Mouse (Mus musculus): ENCODE results near the gene Cmc2. TPM values are rescaled to one million over a fixed set of nuclear protein-coding genes. Genes with fewer than 3 reads are reported as not detected.

The Cmc2 gene
- 73.7 and 80.9 TPM in 2 replicates for polyA plus RNA-seq (2016; fragmentation: Nextera tagmentation; extraction: Ambion mirVana)

DNA sequence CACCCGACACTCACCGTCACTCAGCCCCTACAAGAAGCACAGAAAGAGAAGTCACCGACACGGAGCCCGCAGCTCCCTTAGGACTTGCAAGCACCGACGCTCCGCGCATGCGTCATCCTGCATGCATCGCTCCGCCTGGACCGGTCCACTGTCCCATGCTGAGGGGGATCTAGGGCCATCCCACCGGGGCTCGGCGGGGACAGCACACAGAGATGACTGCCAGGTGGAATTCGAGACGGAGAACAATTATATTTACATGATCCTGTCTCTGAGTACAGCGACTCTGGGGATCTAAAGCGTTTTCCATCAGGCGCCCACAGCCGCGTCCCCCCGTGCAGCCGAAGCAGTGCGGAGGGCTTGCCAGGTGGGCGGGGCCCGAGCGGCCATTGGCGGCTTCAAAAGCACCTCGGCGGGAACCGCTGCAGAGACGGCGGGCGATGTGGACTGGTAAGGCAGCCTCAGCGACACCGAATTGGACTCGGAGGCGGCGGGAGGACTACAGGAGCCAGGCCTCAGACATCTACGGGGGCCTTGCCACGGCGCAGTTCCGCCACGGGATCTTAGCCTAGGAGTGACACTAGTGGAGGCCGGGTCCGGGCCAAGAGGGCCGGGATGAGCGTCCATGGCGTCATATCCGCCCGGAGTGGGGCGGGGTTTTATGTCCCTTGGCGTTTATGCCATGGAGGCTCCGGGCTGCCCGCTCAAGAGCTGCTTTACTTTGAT, at the start of gene Cmc2, which contains the start of gene Cenpn:
TSS of gene Cmc2 (minus strand) at position 119 of the 723 bp plus-strand sequence.
TSS of gene Cenpn (plus strand) at position 394 of the 723 bp plus-strand sequence.
- Histone ChIP-seq H3K27ac (peak within 1 kb of the TSS; percentile 95), H3K36me3 (replicated peaks) (peaks cover 35% of the 10 kb centered on the region), H3K4me3 (peak within 1 kb of the TSS; percentile 64), H3K9me3 (no peaks in the 10 kb centered on the region), H3K27me3 (ENCODE audit: poor library complexity, severe bottlenecking) (no peaks in the 10 kb centered on the region), H3K4me1 (peaks cover 23% of the 10 kb centered on the region)
- 0% methylated on average over 57 of the region's 57 CpGs for WGBS
- peak; percentile 92 for DNase-seq (ENCODE audit: extremely low spot score, low spot score)

GRCm38 (mm10) chr8:116969531-116969930, 48.3 kb upstream of the Cmc2 start:
- Histone ChIP-seq H3K27me3 (ENCODE audit: poor library complexity, severe bottlenecking) (no peaks in the 10 kb centered on the region), H3K4me1 (no peaks in the 10 kb centered on the region), H3K27ac (no peak overlapping the region), H3K36me3 (replicated peaks) (no peaks in the 10 kb centered on the region), H3K4me3 (no peak overlapping the region), H3K9me3 (no peaks in the 10 kb centered on the region)
- DNase-seq (ENCODE audit: extremely low spot score, low spot score), result no peak
- WGBS, result 91% methylated on average over 6 of the region's 6 CpGs

- no peak overlapping the region for H3K4me3 ChIP-seq
- no peaks in the 10 kb centered on the region for H3K27me3 ChIP-seq (ENCODE audit: poor library complexity, severe bottlenecking)
- no peak for DNase-seq (ENCODE audit: extremely low spot score, low spot score)
- WGBS, result 94% methylated on average over 9 of the region's 9 CpGs
- peaks cover 66% of the 10 kb centered on the region for H3K36me3 ChIP-seq (replicated peaks)
- no peaks in the 10 kb centered on the region for H3K4me1 ChIP-seq
- no peaks in the 10 kb centered on the region for H3K9me3 ChIP-seq
- no peak overlapping the region for H3K27ac ChIP-seq
Measured at GRCm38 (mm10) chr8:116954415-116954814, 33.2 kb upstream of the Cmc2 start.

GRCm38 (mm10) chr8:116952428-116952827, 31.2 kb upstream of the Cmc2 start:
- no peak overlapping the region for H3K4me3 ChIP-seq
- H3K36me3 ChIP-seq (replicated peaks), result peaks cover 46% of the 10 kb centered on the region
- no peaks in the 10 kb centered on the region for H3K27me3 ChIP-seq (ENCODE audit: poor library complexity, severe bottlenecking)
- no peaks in the 10 kb centered on the region for H3K9me3 ChIP-seq
- no peaks in the 10 kb centered on the region for H3K4me1 ChIP-seq
- no peak overlapping the region for H3K27ac ChIP-seq
- WGBS, result 91% methylated on average over 8 of the region's 8 CpGs
- no peak for DNase-seq (ENCODE audit: extremely low spot score, low spot score)

DNA sequence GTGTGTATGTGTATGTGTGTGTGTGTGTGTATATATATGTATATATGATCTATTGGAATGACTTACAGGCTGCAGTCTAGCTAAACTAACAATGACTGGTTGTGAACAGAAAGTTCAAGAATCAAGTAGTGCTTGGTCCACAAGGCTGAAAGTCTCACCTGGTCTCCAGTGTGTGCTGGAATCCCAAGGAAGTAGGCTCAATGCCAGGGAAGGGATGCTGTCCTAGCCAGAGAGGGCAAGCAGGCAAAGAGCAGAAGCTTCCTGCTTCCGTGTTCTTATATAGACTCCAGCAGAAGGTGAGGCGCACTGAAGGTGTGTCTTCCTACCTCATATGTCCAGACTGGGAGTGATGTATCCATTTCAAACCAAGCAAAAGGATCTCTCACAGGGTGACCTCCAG, 30.5 kb upstream of the Cmc2 start:
- H3K36me3 ChIP-seq (replicated peaks), result peaks cover 42% of the 10 kb centered on the region
- 92% methylated on average over 2 of the region's 2 CpGs for WGBS
- no peaks in the 10 kb centered on the region for H3K9me3 ChIP-seq
- H3K27ac ChIP-seq, result no peak overlapping the region
- H3K4me1 ChIP-seq, result no peaks in the 10 kb centered on the region
- DNase-seq (ENCODE audit: extremely low spot score, low spot score), result no peak
- H3K27me3 ChIP-seq (ENCODE audit: poor library complexity, severe bottlenecking), result no peaks in the 10 kb centered on the region
- no peak overlapping the region for H3K4me3 ChIP-seq

- H3K27me3 ChIP-seq (ENCODE audit: poor library complexity, severe bottlenecking), result no peaks in the 10 kb centered on the region
- no peak for DNase-seq (ENCODE audit: extremely low spot score, low spot score)
- peaks cover 38% of the 10 kb centered on the region for H3K36me3 ChIP-seq (replicated peaks)
- H3K4me1 ChIP-seq, result peaks cover 3% of the 10 kb centered on the region
- H3K4me3 ChIP-seq, result no peak overlapping the region
- 85% methylated on average over 5 of the region's 5 CpGs for WGBS
- H3K27ac ChIP-seq, result no peak overlapping the region
- H3K9me3 ChIP-seq, result no peaks in the 10 kb centered on the region
Measured at GRCm38 (mm10) chr8:116951369-116951768, 30.1 kb upstream of the Cmc2 start.

GRCm38 (mm10) chr8:116947589-116947988, 26.3 kb upstream of the Cmc2 start:
- peaks cover 8% of the 10 kb centered on the region for H3K36me3 ChIP-seq (replicated peaks)
- H3K27me3 ChIP-seq (ENCODE audit: poor library complexity, severe bottlenecking), result no peaks in the 10 kb centered on the region
- peaks cover 32% of the 10 kb centered on the region for H3K4me1 ChIP-seq
- H3K9me3 ChIP-seq, result no peaks in the 10 kb centered on the region
- H3K27ac ChIP-seq, result no peak overlapping the region
- no peak overlapping the region for H3K4me3 ChIP-seq
- DNase-seq (ENCODE audit: extremely low spot score, low spot score), result no peak
- WGBS, result 91% methylated on average over 7 of the region's 7 CpGs

DNA sequence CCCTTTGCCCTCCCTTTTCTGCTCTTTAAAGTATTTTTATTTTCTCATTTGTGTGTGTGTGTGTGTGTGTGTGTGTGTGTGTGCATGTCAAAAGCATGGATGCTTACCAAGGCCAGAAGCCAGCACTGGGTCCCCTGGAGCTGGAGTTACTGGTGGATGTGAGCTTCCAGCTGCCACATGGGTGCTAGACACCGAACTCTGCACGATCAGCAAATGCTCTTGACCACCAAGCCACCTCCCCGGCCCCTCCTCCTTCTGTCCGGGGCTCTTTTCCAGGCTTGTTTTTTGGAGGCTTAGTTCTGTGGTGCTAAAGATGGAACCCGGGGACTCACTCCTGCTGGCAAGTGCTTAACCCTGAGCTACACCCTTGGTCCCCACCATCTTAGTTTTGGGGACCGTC, 25.6 kb upstream of the Cmc2 start:
- no peak overlapping the region for H3K27ac ChIP-seq
- H3K36me3 ChIP-seq (replicated peaks), result peaks cover 8% of the 10 kb centered on the region
- H3K4me3 ChIP-seq, result no peak overlapping the region
- no peaks in the 10 kb centered on the region for H3K9me3 ChIP-seq
- H3K4me1 ChIP-seq, result peaks cover 32% of the 10 kb centered on the region
- H3K27me3 ChIP-seq (ENCODE audit: poor library complexity, severe bottlenecking), result no peaks in the 10 kb centered on the region
- DNase-seq (ENCODE audit: extremely low spot score, low spot score), result no peak
- WGBS, result 89% methylated on average over 6 of the region's 6 CpGs

DNA sequence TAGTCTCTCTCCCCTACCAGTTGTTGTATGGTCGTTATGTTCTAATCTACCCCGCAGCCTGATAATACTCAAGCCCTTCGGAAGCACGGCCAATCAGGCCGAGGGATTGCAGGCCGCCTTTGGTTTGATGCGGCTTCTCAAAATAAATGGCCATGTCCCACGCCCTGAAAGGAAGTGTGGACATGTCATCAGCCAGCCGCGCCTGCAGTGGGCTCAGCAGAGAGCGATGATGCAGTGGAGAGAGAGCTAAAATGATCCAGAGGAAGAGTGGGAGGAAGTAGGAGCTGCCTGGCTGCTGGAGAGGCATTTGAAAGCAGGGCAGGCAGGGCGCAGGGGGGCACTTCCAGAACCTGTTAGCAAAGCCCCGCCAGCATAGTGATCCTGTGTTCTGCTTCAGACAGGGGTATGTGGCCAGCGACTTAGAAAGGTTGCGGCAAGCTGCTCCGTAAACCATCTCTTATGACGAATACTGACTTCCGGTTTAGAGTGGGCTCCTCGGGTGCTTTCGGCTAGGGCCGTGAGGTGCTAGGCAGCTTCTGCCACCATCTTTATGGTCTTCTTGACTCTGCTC, 25.1 kb upstream of the Cmc2 start:
- Histone ChIP-seq H3K9me3 (no peaks in the 10 kb centered on the region), H3K4me1 (peaks cover 32% of the 10 kb centered on the region), H3K36me3 (replicated peaks) (peaks cover 10% of the 10 kb centered on the region), H3K27ac (no peak overlapping the region), H3K4me3 (no peak overlapping the region; the same call in 1 of the 2 replicates), H3K27me3 (ENCODE audit: poor library complexity, severe bottlenecking) (no peaks in the 10 kb centered on the region)
- WGBS, result 86% methylated on average over 21 of the region's 21 CpGs
- DNase-seq (ENCODE audit: extremely low spot score, low spot score), result no peak

GRCm38 (mm10) chr8:116945169-116945910, 24.1 kb upstream of the Cmc2 start:
- Histone ChIP-seq H3K27ac (no peak overlapping the region), H3K4me1 (peaks cover 32% of the 10 kb centered on the region), H3K36me3 (replicated peaks) (peaks cover 20% of the 10 kb centered on the region), H3K4me3 (no peak overlapping the region), H3K9me3 (no peaks in the 10 kb centered on the region), H3K27me3 (ENCODE audit: poor library complexity, severe bottlenecking) (no peaks in the 10 kb centered on the region)
- DNase-seq (ENCODE audit: extremely low spot score, low spot score), result no peak
- 85% methylated on average over 9 of the region's 9 CpGs for whole genome bisulfite sequencing

GRCm38 (mm10) chr8:116944385-116944696, 23.1 kb upstream of the Cmc2 start:
- H3K4me3 ChIP-seq, result peak overlapping the region; percentile 95
- H3K27me3 ChIP-seq (ENCODE audit: poor library complexity, severe bottlenecking), result no peaks in the 10 kb centered on the region
- no peak overlapping the region for H3K27ac ChIP-seq
- no peak for DNase-seq (ENCODE audit: extremely low spot score, low spot score)
- peaks cover 32% of the 10 kb centered on the region for H3K4me1 ChIP-seq
- H3K36me3 ChIP-seq (replicated peaks), result peaks cover 27% of the 10 kb centered on the region
- 22% methylated on average over 4 of the region's 4 CpGs for WGBS
- H3K9me3 ChIP-seq, result no peaks in the 10 kb centered on the region

DNA sequence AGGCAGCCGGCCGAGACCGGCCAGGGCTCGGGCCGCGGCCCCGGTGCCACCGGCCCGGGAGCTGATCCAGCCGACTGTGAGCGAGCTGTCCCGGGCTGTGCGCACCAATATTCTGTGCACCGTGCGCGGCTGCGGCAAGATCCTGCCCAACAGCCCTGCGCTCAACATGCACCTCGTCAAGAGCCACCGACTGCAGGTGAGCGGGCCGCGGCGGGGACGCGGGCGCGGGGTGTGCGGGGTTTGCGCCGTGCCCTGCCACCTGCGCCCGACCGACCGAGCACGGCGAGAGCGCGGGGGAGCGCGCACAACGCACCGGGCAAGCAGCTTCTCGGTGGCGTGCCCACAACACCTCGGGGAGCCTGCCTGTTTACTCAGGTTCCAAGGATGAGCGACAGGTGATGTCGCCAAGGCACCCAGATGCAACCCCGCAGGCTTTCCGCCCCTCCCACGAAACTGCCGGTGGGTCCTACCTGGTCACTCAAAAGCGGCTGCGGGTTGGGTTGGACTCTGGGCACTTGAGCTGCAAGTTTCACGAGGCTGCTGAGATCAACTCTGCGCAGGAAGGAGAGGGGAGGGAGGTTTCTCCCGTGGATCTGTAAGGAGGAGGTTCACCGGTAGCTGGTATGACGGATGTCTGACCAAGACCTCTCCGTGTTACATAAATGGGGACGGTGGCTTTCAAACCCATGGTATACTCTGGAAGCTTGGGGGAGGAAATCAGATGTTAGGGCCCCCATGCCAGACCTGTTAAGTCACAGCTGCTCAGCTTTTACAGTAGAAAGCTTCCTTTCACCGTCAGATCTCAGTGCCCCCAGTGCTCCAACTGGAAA, 22.5 kb upstream of the Cmc2 start:
- peak overlapping the region; percentile 95 for H3K4me3 ChIP-seq
- H3K36me3 ChIP-seq (replicated peaks), result peaks cover 31% of the 10 kb centered on the region
- H3K27ac ChIP-seq, result peak overlapping the region; percentile 88
- under 1% methylated on average over 62 of the region's 62 CpGs for WGBS
- H3K4me1 ChIP-seq, result peaks cover 32% of the 10 kb centered on the region
- peak; percentile 21 for DNase-seq (ENCODE audit: extremely low spot score, low spot score)
- H3K9me3 ChIP-seq, result no peaks in the 10 kb centered on the region
- no peaks in the 10 kb centered on the region for H3K27me3 ChIP-seq (ENCODE audit: poor library complexity, severe bottlenecking)

Data from forebrain, embryonic 10.5 days (tissue).